Mouse (Mus musculus): ENCODE measurements at regions not wholly inside any gene's neighbourhood (a gene's known extent, or its start where the extent isn't known, plus 50 kb on each side); places are given as distances from the start of the nearest gene placed in this dataset.

- TF ChIP-seq POLR2A (IDR thresholded peaks at IDR 0.05; ENCODE audit: extremely low read depth, insufficient read depth, low read length) (no peak), CTCF (IDR thresholded peaks at IDR 0.05; ENCODE audit: low read depth, low read length) (no peak)
These were observed 142.2 kb downstream of the Slc30a10 start for GRCm38 (mm10) chr1:185596815-185597214.

All from liver, adult 2 months (tissue).